Mouse (Mus musculus): ENCODE data around the gene Aldh3b2. TPM values are rescaled to one million over a fixed set of nuclear protein-coding genes. Genes with fewer than 3 reads are reported as not detected.
"Not testable (repeated sequence)": the region's sequence is repeated elsewhere in the genome, so short reads cannot be mapped to it uniquely, and the experiment has no call there.

Gene Aldh3b2
- polyA plus RNA-seq, 1 experiment from 2014 or later, result not detected

DNA sequence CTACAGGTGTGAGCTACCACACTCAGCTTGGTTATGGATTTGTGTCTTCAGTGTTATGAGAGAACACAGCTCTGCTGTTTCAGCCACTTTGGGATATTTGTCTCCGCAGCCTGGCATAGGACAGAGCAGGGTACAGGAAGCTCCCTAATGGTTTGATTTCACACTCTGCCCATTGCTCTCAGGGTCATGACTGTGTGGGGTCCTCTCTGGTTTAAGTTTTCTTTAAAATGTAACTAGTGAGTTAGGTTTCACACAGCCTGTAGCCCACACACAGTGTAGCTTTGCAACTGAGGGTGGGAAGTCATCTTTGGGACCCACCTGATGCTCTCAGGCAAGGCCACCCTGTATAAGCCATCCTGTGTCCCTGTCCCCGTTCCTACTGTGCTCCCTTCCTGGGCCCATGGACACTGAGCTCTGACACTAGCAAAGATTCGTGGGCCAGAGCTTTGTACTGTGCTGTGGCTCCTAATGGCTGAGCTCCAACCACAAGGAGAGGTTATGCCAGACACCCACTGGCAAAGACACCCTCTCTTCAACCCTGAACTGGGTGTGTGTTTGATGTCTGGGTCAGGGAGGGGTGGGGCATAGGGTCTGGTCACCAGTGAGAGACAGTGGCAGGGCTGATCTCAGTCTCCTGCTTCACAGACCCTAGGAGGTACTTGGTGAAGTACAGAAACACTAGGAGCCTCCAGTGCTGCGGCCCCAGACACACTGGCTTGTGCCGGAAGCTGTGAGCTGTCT is 14.7 kb upstream of the Aldh3b2 start:
- not testable (repeated sequence) for H3K27ac ChIP-seq; H3K79me2 ChIP-seq (ENCODE audit: inconsistent target); H3K4me3 ChIP-seq (ENCODE audit: inconsistent target); H3K36me3 ChIP-seq (ENCODE audit: inconsistent target)
- WGBS (ENCODE audit: missing documents), result 93% methylated on average over 4 of the region's 5 CpGs

DNA sequence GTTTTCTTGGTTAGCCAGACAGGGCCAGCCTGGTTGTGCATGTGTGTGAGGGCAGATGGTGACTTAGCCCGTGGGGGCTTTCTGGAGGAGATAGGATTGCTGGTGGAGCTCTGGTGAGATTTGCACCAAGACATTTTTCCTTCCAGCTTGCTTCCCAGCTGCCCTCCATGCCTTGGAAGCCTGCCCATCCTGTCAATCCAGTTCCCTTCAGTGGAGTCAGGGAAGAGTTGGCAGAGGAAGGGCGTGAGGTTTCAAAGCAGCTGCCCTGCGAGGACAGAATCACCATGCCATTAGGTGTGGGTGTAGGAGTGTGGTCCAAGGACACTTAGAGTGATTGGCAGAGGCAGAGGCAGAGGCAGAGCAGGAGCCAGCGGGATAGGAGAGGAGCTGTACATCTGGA is 13.7 kb upstream of the Aldh3b2 start, which contains the start of gene Aldh3b3:
Gene Aldh3b3, plus strand, starts transcription at position 176 of the 400 bp plus-strand sequence.
- Histone ChIP-seq H3K36me3 (ENCODE audit: inconsistent target) (no peaks in the 10 kb centered on the region), H3K27ac (no peak within 1 kb of the TSS), H3K4me3 (ENCODE audit: inconsistent target) (no peak within 1 kb of the TSS), H3K79me2 (ENCODE audit: inconsistent target) (no peaks in the 10 kb centered on the region)
- WGBS (ENCODE audit: missing documents), result 88% methylated on average over 3 of the region's 4 CpGs

- Histone ChIP-seq H3K27ac (no peak overlapping the region), H3K36me3 (ENCODE audit: inconsistent target) (no peaks in the 10 kb centered on the region), H3K4me3 (ENCODE audit: inconsistent target) (no peak overlapping the region), H3K79me2 (ENCODE audit: inconsistent target) (no peaks in the 10 kb centered on the region)
Measured at GRCm38 (mm10) chr19:3959030-3959429, 13.1 kb upstream of the Aldh3b2 start.

- 81% methylated on average over 4 of the region's 5 CpGs for WGBS (ENCODE audit: missing documents)
- no peaks in the 10 kb centered on the region for H3K79me2 ChIP-seq (ENCODE audit: inconsistent target)
- H3K4me3 ChIP-seq (ENCODE audit: inconsistent target), result no peak overlapping the region
- no peak overlapping the region for H3K27ac ChIP-seq
- H3K36me3 ChIP-seq (ENCODE audit: inconsistent target), result no peaks in the 10 kb centered on the region
Measured at GRCm38 (mm10) chr19:3960211-3960610, 11.9 kb upstream of the Aldh3b2 start.

DNA sequence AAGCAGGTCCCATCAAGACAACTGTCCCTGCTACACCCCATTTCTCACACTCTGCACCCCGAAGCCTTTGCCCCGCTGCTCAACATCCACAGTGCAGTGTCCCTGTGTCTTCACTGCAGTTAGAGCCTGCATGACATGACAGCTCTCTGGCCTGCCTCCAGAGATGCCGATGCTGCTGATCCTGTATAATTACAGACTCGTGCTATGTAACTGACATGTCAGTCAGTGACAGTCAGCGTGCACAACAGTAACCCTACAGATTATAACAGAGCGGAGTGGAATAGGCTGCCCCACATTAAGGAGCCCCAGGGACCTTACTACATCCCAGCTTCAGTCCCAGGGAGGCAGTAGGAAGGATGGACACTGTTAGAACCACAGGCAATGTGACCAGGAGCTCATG is 10.3 kb upstream of the Aldh3b2 start:
- H3K4me3 ChIP-seq (ENCODE audit: inconsistent target); H3K27ac ChIP-seq; H3K36me3 ChIP-seq (ENCODE audit: inconsistent target); H3K79me2 ChIP-seq (ENCODE audit: inconsistent target): not testable (repeated sequence)
- WGBS (ENCODE audit: missing documents), result 100% methylated on average over 3 of the region's 6 CpGs

- WGBS (ENCODE audit: missing documents), result 39% methylated on average over 2 of the region's 2 CpGs
- no peaks in the 10 kb centered on the region for H3K36me3 ChIP-seq (ENCODE audit: inconsistent target)
- H3K4me3 ChIP-seq (ENCODE audit: inconsistent target), result no peak overlapping the region
- no peaks in the 10 kb centered on the region for H3K79me2 ChIP-seq (ENCODE audit: inconsistent target)
- no peak overlapping the region for H3K27ac ChIP-seq
Measured at GRCm38 (mm10) chr19:3962469-3962868, 9.7 kb upstream of the Aldh3b2 start.

DNA sequence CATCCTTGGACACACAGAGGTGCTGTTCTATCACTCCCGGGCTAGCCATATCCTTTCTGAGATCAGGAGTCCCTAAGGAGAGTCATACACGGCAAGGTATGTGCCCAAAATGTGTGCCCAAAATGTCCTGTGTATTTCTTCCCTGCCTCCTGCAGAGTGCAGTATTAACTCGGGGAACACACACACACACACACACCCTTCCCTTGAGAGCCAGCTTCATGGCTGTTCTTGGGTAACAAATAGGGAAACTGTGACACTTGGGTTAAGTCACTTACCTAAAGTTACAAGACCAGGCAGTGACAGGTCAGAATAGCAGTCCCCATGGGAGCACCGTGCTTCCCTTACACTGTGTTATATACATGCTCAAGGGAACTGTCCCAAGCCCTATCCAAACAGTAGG is 8.1 kb upstream of the Aldh3b2 start:
- H3K4me3 ChIP-seq (ENCODE audit: inconsistent target), result no peak overlapping the region
- H3K27ac ChIP-seq, result no peak overlapping the region
- no peaks in the 10 kb centered on the region for H3K36me3 ChIP-seq (ENCODE audit: inconsistent target)
- WGBS (ENCODE audit: missing documents), result 72% methylated on average over 4 of the region's 4 CpGs
- H3K79me2 ChIP-seq (ENCODE audit: inconsistent target), result no peaks in the 10 kb centered on the region

DNA sequence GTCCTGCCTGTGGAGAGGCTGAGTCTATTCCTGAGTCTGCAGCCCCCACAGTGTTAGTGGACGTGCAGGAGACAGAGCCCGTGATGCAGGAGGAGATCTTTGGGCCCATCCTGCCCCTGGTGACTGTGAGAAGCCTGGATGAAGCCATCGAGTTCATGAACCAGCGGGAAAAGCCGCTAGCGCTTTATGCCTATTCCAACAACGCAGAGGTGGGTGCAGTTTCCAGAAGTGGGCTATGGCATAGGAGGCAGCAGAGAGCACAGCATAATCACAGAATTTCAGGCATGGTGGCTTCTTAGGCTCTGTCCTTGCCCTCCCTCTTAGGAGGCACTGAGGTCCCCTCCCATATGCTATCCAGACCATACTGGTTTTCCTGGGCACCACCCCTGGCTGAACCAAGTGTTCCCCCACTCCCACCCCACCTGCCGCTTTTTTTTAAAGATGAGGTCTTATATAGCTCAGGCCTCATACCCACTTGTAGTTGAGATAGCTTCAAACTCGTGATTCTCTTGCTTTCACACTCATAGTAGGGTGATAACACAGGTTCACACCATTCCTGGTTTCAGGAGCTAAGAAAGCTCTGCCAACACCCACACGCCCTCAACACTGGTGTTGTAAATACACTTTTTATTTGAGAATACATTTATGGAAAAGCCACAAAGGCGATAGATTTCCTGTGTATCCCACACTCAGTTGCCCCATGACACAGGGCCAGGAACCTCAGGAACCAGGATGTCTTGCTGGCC is 5.6 kb upstream of the Aldh3b2 start:
- Histone ChIP-seq H3K27ac (no peak overlapping the region), H3K36me3 (ENCODE audit: inconsistent target) (no peaks in the 10 kb centered on the region), H3K79me2 (ENCODE audit: inconsistent target) (no peaks in the 10 kb centered on the region), H3K4me3 (ENCODE audit: inconsistent target) (no peak overlapping the region)
- WGBS (ENCODE audit: missing documents), result 78% methylated on average over 11 of the region's 11 CpGs

GRCm38 (mm10) chr19:3967258-3967657 is 4.9 kb upstream of the Aldh3b2 start:
- H3K4me3 ChIP-seq (ENCODE audit: inconsistent target), result no peak overlapping the region
- H3K79me2 ChIP-seq (ENCODE audit: inconsistent target), result no peaks in the 10 kb centered on the region
- H3K27ac ChIP-seq, result no peak overlapping the region
- WGBS (ENCODE audit: missing documents), result 60% methylated on average over 3 of the region's 3 CpGs
- no peaks in the 10 kb centered on the region for H3K36me3 ChIP-seq (ENCODE audit: inconsistent target)

DNA sequence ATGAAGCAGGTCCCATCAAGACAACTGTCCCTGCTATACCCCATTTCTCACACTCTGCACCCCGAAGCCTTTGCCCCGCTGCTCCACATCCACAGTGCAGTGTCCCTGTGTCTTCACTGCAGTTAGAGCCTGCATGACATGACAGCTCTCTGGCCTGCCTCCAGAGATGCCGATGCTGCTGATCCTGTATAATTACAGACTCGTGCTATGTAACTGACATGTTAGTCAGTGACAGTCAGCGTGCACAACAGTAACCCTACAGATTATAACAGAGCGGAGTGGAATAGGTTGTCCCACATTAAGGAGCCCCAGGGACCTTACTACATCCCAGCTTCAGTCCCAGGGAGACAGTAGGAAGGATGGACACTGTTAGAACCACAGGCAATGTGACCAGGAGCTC is 2.5 kb downstream of the Aldh3b2 start:
- WGBS (ENCODE audit: missing documents), result 100% methylated on average over 4 of the region's 6 CpGs

DNA sequence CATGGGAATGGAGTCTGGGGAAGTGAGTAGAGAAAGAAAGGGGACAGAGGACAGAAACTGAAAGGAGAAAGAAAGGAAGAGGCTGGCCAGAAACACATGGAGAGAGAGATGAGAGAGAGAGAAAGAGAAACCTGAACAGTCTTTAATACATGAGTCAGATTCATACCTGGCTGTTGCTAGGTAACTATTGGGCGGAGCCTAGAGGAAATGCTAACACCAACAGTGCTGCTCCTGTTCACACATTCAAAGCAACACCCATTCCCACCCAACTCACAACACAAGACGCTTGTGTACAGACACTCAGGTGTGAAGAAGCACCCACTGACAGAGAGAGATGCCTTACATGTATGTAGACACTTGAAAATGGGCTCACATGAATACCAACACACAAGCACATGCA is 3.7 kb downstream of the Aldh3b2 start:
- Histone ChIP-seq H3K27ac (no peak overlapping the region), H3K4me3 (ENCODE audit: inconsistent target) (no peak overlapping the region), H3K36me3 (ENCODE audit: inconsistent target) (no peaks in the 10 kb centered on the region), H3K79me2 (ENCODE audit: inconsistent target) (no peaks in the 10 kb centered on the region)
- 100% methylated on average over 2 of the region's 2 CpGs for WGBS (ENCODE audit: missing documents)

More for the DNA sequence above, 2.5 kb downstream of the Aldh3b2 start:
- H3K27ac ChIP-seq; H3K79me2 ChIP-seq (ENCODE audit: inconsistent target); H3K36me3 ChIP-seq (ENCODE audit: inconsistent target); H3K4me3 ChIP-seq (ENCODE audit: inconsistent target): not testable (repeated sequence)

DNA sequence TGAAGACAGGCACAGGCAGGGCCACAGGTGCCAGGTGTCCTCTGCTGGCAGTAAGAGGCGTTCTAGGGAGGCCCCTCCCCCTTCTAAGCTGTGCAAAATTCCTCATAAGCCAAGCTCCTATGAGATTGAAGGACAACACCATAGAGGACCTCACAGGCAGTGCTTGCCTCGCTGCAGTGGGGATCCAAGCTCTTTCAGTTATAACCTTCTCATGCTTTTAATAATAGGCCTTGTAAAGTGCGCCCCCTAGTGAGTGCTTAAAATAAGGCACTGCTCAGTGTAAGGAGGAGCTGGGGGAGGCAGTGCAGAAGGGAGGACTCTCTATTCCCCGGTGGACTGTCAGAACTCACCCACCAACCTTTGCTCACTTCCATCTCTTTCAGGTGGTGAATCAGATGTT is 8.2 kb downstream of the Aldh3b2 start:
- no peaks in the 10 kb centered on the region for H3K36me3 ChIP-seq (ENCODE audit: inconsistent target)
- H3K79me2 ChIP-seq (ENCODE audit: inconsistent target), result no peaks in the 10 kb centered on the region
- H3K27ac ChIP-seq, result no peak overlapping the region
- no peak overlapping the region for H3K4me3 ChIP-seq (ENCODE audit: inconsistent target)
- WGBS (ENCODE audit: missing documents), result 17% methylated on average over 4 of the region's 4 CpGs

DNA sequence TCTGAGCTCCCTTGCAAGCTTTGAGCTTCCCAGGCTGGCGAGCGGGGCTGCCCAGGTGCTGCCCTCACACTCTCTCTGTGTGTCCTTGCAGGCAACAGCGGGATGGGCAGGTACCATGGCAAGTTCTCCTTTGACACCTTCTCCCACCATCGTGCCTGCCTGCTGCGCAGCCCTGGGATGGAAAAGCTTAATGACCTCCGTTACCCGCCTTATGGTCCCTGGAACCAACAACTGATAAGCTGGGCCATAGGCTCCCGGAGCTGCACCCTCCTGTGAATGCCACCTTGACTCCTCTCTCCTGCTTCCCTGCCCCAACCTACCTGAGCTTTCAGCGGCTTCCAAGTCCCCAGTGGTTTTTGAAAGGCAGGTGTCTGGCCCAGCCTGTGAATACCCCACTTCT is 8.8 kb downstream of the Aldh3b2 start:
- 87% methylated on average over 9 of the region's 9 CpGs for WGBS (ENCODE audit: missing documents)
- Histone ChIP-seq H3K4me3 (ENCODE audit: inconsistent target) (no peak overlapping the region), H3K36me3 (ENCODE audit: inconsistent target) (no peaks in the 10 kb centered on the region), H3K27ac (no peak overlapping the region), H3K79me2 (ENCODE audit: inconsistent target) (no peaks in the 10 kb centered on the region)

DNA sequence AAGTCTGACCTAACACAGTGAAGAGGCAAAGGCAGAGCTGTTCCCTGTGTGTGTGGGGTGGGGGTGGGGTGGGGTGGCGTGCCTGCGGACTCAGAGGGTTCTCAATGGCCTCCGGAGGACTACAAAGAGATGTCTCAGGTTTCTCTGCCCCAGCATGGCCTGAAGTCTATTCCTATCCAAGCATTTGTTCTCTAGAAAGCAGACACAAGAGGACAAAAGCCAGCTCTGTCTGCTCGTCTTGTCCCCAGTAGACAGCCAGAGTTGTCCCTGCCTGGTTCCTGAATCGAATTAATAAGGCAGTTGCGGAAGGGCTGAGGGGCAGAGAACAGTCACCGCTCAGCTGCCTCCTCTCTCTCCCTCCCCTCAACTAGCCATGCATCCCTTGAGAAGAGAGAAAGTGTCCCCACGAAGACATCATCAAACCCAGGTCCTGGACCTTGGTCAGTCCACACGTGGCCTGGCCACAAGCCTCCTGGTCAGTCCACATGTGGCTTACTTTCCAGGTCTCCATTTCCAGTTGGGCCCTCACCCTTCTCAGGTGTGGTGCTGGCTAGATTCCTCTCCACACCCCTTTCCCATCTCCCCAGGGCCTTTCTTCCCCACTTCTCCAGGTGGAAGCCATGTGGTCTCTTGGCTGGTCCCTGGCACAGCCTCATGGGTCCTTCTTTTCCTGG is 11.5 kb downstream of the Aldh3b2 start:
- no peaks in the 10 kb centered on the region for H3K79me2 ChIP-seq (ENCODE audit: inconsistent target)
- H3K36me3 ChIP-seq (ENCODE audit: inconsistent target), result no peaks in the 10 kb centered on the region
- H3K27ac ChIP-seq, result no peak overlapping the region
- H3K4me3 ChIP-seq (ENCODE audit: inconsistent target), result no peak overlapping the region
- 93% methylated on average over 9 of the region's 9 CpGs for WGBS (ENCODE audit: missing documents)

- Histone ChIP-seq H3K36me3 (ENCODE audit: inconsistent target) (no peaks in the 10 kb centered on the region), H3K27ac (no peak overlapping the region), H3K79me2 (ENCODE audit: inconsistent target) (no peaks in the 10 kb centered on the region), H3K4me3 (ENCODE audit: inconsistent target) (no peak overlapping the region)
- WGBS (ENCODE audit: missing documents), result 69% methylated on average over 8 of the region's 8 CpGs
Measured at GRCm38 (mm10) chr19:3985261-3985681, 13.1 kb downstream of the Aldh3b2 start.

All from macrophage (primary cell).